Mouse (Mus musculus) gastrocnemius, postnatal 25 days (tissue): ENCODE measurements at regions not wholly inside any gene's neighbourhood (a gene's known extent, or its start where the extent isn't known, plus 50 kb on each side); places are given as distances from the start of the nearest gene placed in this dataset.
A peak's percentile ranks its signal among the peaks of the same experiment; 100 is the strongest.

ENCODE experiments used
- DNase-seq: peaks from one replicate; pipeline ENCODE4 v3.0.0; 2022

DNA sequence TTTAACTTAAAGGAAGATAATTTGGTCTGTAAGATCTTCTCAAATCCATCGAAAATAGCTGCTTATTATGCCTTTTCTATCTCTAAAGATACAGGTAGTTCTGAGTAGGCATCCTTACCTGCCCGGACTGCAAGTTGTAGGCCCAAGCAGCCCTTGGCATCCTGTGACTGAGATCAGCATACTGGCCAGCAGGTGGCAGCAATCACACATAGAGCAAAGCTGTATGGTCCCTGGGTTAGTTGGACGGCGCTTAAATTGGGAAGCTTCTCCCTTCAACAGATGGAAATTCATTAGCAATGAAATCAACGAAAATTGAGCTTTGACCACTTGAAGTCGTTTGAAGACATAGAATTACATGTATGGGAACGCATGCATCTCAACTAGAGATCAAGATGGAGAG lies 61.0 kb downstream of the Ccng2 start:
- DNase-seq, result peak; percentile 29

DNA sequence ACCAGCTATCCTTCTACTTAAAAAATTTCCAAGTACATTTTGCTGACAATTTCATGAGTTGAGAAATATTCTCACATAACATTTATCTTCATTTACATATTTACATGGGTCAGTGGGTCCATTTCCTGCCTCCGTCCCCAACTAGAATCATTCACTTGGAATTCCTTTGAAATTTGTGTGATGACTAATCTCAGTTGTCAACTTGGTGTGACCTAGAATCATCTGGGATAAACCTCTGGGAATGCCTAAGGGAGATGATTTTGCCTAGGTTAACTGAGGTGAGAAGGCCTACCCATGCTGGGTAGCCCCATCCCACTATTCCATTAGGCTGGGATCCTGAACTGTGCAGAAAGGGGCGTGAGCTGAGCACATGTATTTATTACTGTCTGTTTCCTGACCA lies 63.8 kb downstream of the Ccng2 start:
- no peak for DNase-seq

GRCm38 (mm10) chr5:93353101-93353500 lies 86.0 kb downstream of the Ccng2 start:
- DNase-seq, result no peak
